Mouse (Mus musculus) spleen, embryonic (tissue): ENCODE results near the gene Pcnx.

ENCODE experiments used
- CTCF ChIA-PET: fragments of 350-600 bp; sonication (Branson Sonifier 250); formaldehyde crosslinking; loops from one replicate; lab custom pipeline; 2022; lab: Charles Lee

The Pcnx gene

GRCm38 (mm10) chr12:81859351-81860307 lies at the start of gene Pcnx:
Pcnx (plus strand) TSS chr12:81860023.
- CTCF ChIA-PET = interaction anchor here (0.6 to 0.7 kb wide), 4 partner anchors 25 to 287 kb away, joined by 3 to 6 read pairs (median 4); no protein-coding TSS in a partner anchor

- CTCF ChIA-PET = interaction anchor here (0.7 kb wide), 1 partner anchor 32 kb away, joined by 3 read pairs; no protein-coding TSS in a partner anchor
Measured at GRCm38 (mm10) chr12:81810417-81810816, 49.4 kb upstream of the Pcnx start.

- CTCF ChIA-PET = no interaction called here
Measured at GRCm38 (mm10) chr12:81814742-81815141, 45.1 kb upstream of the Pcnx start.

GRCm38 (mm10) chr12:81816330-81817125 lies 43.3 kb upstream of the Pcnx start:
- CTCF ChIA-PET = interaction anchor here (0.8 kb wide), 1 partner anchor 147 kb away, joined by 12 read pairs; no protein-coding TSS in a partner anchor

- CTCF ChIA-PET = no interaction called here
Measured at GRCm38 (mm10) chr12:81817126-81817505, 42.7 kb upstream of the Pcnx start.

GRCm38 (mm10) chr12:81820700-81821099 lies 39.1 kb upstream of the Pcnx start:
- CTCF ChIA-PET = no interaction called here

GRCm38 (mm10) chr12:81822176-81822575 lies 37.6 kb upstream of the Pcnx start:
- CTCF ChIA-PET = interaction anchor here (0.7 kb wide), 1 partner anchor 99 kb away, joined by 3 read pairs; no protein-coding TSS in a partner anchor

GRCm38 (mm10) chr12:81822778-81823480 lies 36.9 kb upstream of the Pcnx start:
- CTCF ChIA-PET = interaction anchor here (0.7 kb wide), 1 partner anchor 99 kb away, joined by 3 read pairs; no protein-coding TSS in a partner anchor

GRCm38 (mm10) chr12:81828355-81828754 lies 31.5 kb upstream of the Pcnx start:
- CTCF ChIA-PET = no interaction called here

GRCm38 (mm10) chr12:81832039-81832738 lies 27.6 kb upstream of the Pcnx start:
- CTCF ChIA-PET = no interaction called here

- CTCF ChIA-PET = no interaction called here
Measured at GRCm38 (mm10) chr12:81833094-81833493, 26.7 kb upstream of the Pcnx start.

- CTCF ChIA-PET = no interaction called here
Measured at GRCm38 (mm10) chr12:81836162-81836561, 23.7 kb upstream of the Pcnx start.

- CTCF ChIA-PET = interaction anchor here (0.7 kb wide), 1 partner anchor 26 kb away, joined by 5 read pairs; no protein-coding TSS in a partner anchor
Measured at GRCm38 (mm10) chr12:81837463-81837862, 22.4 kb upstream of the Pcnx start.

- CTCF ChIA-PET = no interaction called here
Measured at GRCm38 (mm10) chr12:81839663-81840062, 20.2 kb upstream of the Pcnx start.

- CTCF ChIA-PET = no interaction called here
Measured at GRCm38 (mm10) chr12:81841046-81841445, 18.8 kb upstream of the Pcnx start.

GRCm38 (mm10) chr12:81843501-81843900 lies 16.3 kb upstream of the Pcnx start:
- CTCF ChIA-PET = no interaction called here

- CTCF ChIA-PET = no interaction called here
Measured at GRCm38 (mm10) chr12:81844572-81844971, 15.3 kb upstream of the Pcnx start.

GRCm38 (mm10) chr12:81844981-81845380 lies 14.8 kb upstream of the Pcnx start:
- CTCF ChIA-PET = no interaction called here

- CTCF ChIA-PET = no interaction called here
Measured at GRCm38 (mm10) chr12:81849629-81850028, 10.2 kb upstream of the Pcnx start.

- CTCF ChIA-PET = no interaction called here
Measured at GRCm38 (mm10) chr12:81852551-81852950, 7.3 kb upstream of the Pcnx start.

- CTCF ChIA-PET = no interaction called here
Measured at GRCm38 (mm10) chr12:81852977-81853376, 6.8 kb upstream of the Pcnx start.
